Mouse (Mus musculus) heart, embryonic 12.5 days (tissue): ENCODE measurements around the gene Syt14. TPM values are rescaled to one million over a fixed set of nuclear protein-coding genes. Genes with fewer than 3 reads are reported as not detected.

ENCODE experiments used
- ATAC-seq: fragments of 200-750 bp; cut with Nextera tagmentation; 2 replicates; pipeline ENCODE4 v1.8.0; 2017; ENCODE audit warnings: moderate TSS enrichment, moderate library complexity; ENCODE audit not compliant: insufficient number of reproducible peaks, low FRiP score
- H3K27ac ChIP-seq: fragments of 300-500 bp; sonication (generic); 2 replicates; pipeline ENCODE4 v1.5.1; 2016; ENCODE audit warnings: mild to moderate bottlenecking, moderate library complexity; ENCODE audit not compliant: poor library complexity, severe bottlenecking
- H3K27me3 ChIP-seq: fragments of 300-500 bp; sonication (generic); replicated peaks from 2 replicates; pipeline ENCODE4 v1.6.1; 2016; ENCODE audit warnings: mild to moderate bottlenecking, moderate library complexity
- H3K36me3 ChIP-seq: fragments of 300-500 bp; sonication (generic); 2 replicates; pipeline ENCODE4 v1.6.1; 2016; ENCODE audit warnings: mild to moderate bottlenecking, moderate library complexity
- H3K4me1 ChIP-seq: fragments of 300-500 bp; sonication (generic); replicated peaks from 2 replicates; pipeline ENCODE4 v1.6.1; 2016; ENCODE audit warnings: mild to moderate bottlenecking
- H3K4me2 ChIP-seq: fragments of 300-500 bp; sonication (generic); 2 replicates; pipeline ENCODE4 v1.6.1; 2016; ENCODE audit warnings: mild to moderate bottlenecking, moderate library complexity
- H3K4me3 ChIP-seq: fragments of 300-500 bp; sonication (generic); 2 replicates; pipeline ENCODE4 v1.5.1; 2016; ENCODE audit warnings: mild to moderate bottlenecking
- H3K9ac ChIP-seq: fragments of 300-500 bp; sonication (generic); 2 replicates; pipeline ENCODE4 v1.6.1; 2016; ENCODE audit warnings: mild to moderate bottlenecking, moderate library complexity
- H3K9me3 ChIP-seq: fragments of 300-500 bp; sonication (generic); replicated peaks from 2 replicates; pipeline ENCODE4 v1.6.1; 2016; ENCODE audit warnings: mild to moderate bottlenecking, moderate library complexity
- WGBS: fragments of 180-500 bp; shearing (Covaris S2); methylation state at CpG from one replicate; pipeline ENCODE4 v1.1.7; 2016; 5-methylcytosine and 5-hydroxymethylcytosine counted together
- polyA plus RNA-seq: library from polyadenylated mRNA; unstranded; fragments of >200 nt; fragmentation: Nextera tagmentation; extraction: Ambion mirVana; gene quantifications from 2 replicates; pipeline ENCODE4 v1.2.1, GENCODE M21; 2016

Syt14 gene
- polyA plus RNA-seq, 1 experiment from 2014 or later: 1.4 TPM

DNA sequence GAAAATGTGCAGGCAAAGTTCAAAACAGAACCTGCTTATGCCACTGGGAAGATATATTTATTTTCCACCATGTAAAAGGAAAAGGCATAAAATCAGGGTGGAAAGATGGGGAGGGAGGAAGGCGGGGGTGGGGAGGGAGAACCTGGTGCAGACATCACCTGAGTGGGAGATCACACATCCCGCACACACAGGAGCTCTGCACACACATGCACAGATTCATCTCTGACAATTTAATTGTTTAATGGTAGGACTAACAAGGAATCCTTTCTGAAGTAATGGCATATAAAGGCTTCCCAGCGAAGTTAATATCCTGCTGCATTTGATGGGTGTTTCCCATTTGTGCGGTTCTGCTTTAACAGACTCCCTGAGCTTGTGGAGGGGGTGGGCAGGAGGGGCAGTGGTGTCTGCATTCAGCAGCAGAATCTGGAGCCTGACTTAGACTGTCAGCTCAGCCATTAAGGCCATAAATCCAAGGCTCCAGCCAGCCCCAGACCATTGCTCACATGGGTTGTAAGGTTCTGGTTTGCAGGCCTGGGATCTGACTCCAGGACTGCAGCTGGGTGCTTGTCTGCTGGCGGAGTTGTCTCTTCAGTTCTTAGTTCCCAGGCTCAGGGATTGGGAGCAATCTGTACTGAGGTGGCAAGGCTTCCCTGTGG lies 174.1 kb downstream of the Syt14 start:
- H3K36me3 ChIP-seq: no peaks in the 10 kb centered on the region
- H3K4me3 ChIP-seq: no peak overlapping the region
- WGBS: 71% methylated on average over 5 of the region's 5 CpGs
- no peak overlapping the region for H3K27ac ChIP-seq
- no peaks in the 10 kb centered on the region for H3K9me3 ChIP-seq
- H3K4me1 ChIP-seq: peaks cover 5% of the 10 kb centered on the region
- no peak for ATAC-seq
- no peak overlapping the region for H3K4me2 ChIP-seq
- peaks cover 14% of the 10 kb centered on the region for H3K27me3 ChIP-seq
- no peak overlapping the region for H3K9ac ChIP-seq

DNA sequence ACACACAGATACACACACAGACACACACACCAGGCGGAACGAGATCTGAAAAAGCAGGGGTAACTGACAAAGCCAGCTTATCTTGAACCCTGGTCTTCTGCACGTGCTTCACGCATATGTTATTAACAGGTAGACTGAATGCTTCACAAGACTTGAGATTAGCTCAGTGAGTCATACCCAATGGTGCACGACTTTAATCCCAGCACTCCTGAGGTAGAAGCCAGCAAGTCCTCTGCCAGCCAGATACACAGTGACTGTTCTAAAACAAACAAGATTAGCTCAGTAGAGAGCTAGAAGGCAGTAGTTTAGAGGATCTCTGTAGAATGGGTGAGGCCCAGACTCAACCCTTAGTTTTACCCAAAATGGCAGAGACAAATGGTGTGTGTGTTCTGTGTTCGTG lies 175.3 kb downstream of the Syt14 start:
- Histone ChIP-seq H3K4me1 (peaks cover 9% of the 10 kb centered on the region), H3K4me3 (no peak overlapping the region), H3K4me2 (no peak overlapping the region), H3K27me3 (peaks cover 14% of the 10 kb centered on the region), H3K9ac (no peak overlapping the region), H3K36me3 (no peaks in the 10 kb centered on the region), H3K9me3 (no peaks in the 10 kb centered on the region), H3K27ac (no peak overlapping the region)
- 54% methylated on average over 6 of the region's 6 CpGs for WGBS
- no peak for ATAC-seq

DNA sequence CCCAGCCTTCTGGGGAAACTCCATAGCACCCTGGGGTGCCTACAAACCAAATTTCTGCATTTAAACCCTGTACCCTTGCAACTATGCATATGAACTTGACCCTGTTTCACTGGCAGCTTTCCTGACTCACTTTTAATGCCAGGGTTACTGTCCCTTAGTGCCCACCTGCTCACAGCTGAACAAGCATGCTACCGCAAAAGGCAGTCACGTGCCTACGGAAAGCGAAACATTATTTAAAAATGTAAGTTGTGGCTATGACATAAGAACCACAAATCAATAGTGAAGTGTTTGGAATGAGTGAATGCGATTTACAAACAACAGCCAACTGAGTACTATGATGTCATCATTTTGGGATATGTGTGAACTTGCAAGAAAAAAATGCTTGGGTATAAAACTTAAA lies 178.0 kb downstream of the Syt14 start:
- no peak overlapping the region for H3K4me3 ChIP-seq
- no peak overlapping the region for H3K27ac ChIP-seq
- no peaks in the 10 kb centered on the region for H3K9me3 ChIP-seq
- ATAC-seq: no peak
- H3K27me3 ChIP-seq: peaks cover 28% of the 10 kb centered on the region
- 89% methylated on average over 5 of the region's 5 CpGs for WGBS
- peaks cover 26% of the 10 kb centered on the region for H3K4me1 ChIP-seq
- H3K9ac ChIP-seq: no peak overlapping the region
- H3K36me3 ChIP-seq: no peaks in the 10 kb centered on the region
- H3K4me2 ChIP-seq: no peak overlapping the region

DNA sequence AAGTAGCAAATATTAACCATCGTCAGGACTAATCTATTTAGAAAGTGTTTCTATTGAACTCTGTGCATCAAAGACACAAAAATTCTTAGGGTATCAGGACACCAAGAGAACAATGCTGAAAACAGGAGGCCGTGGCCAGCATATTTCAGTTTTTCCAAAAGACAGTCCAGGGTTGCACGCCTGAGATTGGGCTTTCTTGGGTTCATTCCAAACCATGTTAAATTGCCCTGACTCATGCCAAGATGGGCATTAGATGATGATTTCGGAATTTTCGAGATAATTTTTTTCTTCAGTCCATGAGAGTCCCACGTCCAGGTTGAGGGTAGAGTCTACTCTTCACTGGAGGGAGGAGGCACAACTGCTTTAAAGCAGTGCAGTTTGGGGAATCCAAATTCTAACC lies 178.6 kb downstream of the Syt14 start:
- Histone ChIP-seq H3K9me3 (no peaks in the 10 kb centered on the region), H3K4me1 (peaks cover 30% of the 10 kb centered on the region), H3K9ac (no peak overlapping the region), H3K27ac (no peak overlapping the region), H3K27me3 (peaks cover 31% of the 10 kb centered on the region), H3K4me2 (no peak overlapping the region), H3K36me3 (no peaks in the 10 kb centered on the region), H3K4me3 (no peak overlapping the region)
- ATAC-seq: no peak
- WGBS: 66% methylated on average over 6 of the region's 6 CpGs

DNA sequence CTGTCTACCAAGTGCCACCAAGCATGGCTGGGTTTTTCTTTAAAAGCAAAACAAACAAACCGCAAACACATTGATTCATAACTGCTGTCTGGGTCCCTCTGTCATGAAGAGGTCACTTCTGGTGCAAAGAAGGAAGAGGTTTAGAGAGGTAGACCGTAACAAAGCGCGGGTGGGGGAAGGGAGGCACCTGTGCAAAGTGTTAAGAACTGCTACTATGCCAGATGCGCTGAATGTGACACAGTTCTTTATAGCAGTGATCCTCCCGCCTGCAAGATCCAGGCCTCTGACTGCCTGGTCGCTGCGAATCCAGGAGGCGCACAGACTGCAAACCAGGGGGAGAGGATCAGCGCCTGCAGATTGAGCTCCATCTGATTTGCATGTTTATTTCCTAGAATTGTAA lies 179.2 kb downstream of the Syt14 start:
- no peaks in the 10 kb centered on the region for H3K9me3 ChIP-seq
- H3K27ac ChIP-seq: no peak overlapping the region
- H3K4me3 ChIP-seq: no peak overlapping the region
- WGBS: 27% methylated on average over 10 of the region's 10 CpGs
- peaks cover 34% of the 10 kb centered on the region for H3K4me1 ChIP-seq
- ATAC-seq: no peak
- peaks cover 31% of the 10 kb centered on the region for H3K27me3 ChIP-seq
- no peaks in the 10 kb centered on the region for H3K36me3 ChIP-seq
- H3K9ac ChIP-seq: no peak overlapping the region
- peak overlapping the region; percentile 95 for H3K4me2 ChIP-seq

DNA sequence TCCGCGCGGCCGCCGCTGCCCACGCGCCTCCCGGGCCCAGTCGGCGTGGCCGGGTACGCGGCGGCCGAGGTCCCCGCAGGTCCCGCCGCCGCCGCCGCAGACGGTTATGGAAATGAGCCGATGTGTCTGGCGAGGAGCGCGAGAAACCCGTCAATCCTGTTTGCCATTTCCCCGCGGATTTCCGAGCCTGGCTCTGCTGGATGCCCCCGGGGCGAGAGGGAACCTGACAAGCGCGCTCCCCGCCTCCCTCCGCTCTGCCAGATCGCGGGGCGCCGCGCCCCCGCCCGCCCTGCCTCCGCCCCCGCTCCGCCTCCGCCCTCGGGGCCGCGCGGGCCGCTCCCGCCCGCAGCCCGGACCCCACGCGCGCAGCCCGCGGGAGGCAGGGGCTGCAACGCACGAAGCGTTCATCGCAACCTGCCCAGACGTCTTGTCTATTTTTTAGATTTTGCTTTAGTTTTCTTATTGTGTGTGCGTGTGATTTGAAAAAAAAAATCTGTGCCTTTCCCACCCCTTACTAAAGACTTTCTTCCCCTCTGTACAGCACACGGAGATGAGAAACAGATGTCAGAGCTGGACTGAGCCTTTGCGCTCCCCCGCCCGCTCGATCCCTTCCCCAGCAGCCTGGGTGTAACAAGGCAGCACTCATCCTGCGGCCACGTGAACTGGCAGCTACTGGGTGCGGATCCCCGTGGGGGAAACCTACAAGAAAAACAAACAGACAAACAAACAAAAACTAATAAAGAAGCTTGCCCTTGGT lies 179.9 kb downstream of the Syt14 start, which contains the start of gene Sertad4:
TSS of gene Sertad4 (minus strand) at position 283 of the 757 bp plus-strand sequence.
- Histone ChIP-seq H3K4me2 (peak within 1 kb of the TSS; percentile 95), H3K9ac (peak within 1 kb of the TSS; percentile 94), H3K4me1 (peaks cover 42% of the 10 kb centered on the region), H3K4me3 (peak within 1 kb of the TSS; percentile 75), H3K36me3 (no peaks in the 10 kb centered on the region), H3K27ac (peak within 1 kb of the TSS; percentile 91), H3K9me3 (no peaks in the 10 kb centered on the region), H3K27me3 (peaks cover 31% of the 10 kb centered on the region)
- ATAC-seq: peak; percentile 58
- WGBS: under 1% methylated on average over 59 of the region's 75 CpGs

DNA sequence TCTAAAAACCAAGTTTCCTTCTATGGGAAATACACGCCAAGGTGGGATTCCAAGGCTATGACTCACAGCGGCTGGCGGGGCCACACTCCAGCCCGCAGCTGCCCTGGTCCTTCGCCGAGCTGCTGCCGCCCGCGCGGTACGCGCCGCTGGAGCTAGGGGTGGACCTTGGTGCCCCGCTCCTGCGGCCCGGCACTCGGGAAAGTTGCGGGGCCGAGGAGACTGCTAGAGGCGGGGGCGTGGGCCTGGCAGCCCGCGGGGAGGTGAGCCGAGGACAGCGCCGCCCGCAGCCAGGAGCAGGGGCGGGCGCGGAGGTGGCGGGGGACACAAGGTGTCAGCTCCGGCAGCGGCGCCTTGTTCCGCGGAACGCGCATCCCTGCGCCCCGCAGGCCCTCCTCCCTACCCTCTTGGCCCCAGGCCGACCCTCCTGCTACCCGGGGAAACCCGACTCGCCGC lies 180.7 kb downstream of the Syt14 start:
- 0 out of 2 replicates have a peak, but pooled peaks have one; percentile 37 for ATAC-seq
- H3K27me3 ChIP-seq: peaks cover 31% of the 10 kb centered on the region
- under 1% methylated on average over 36 of the region's 45 CpGs for WGBS
- peak overlapping the region; percentile 95 for H3K4me2 ChIP-seq
- peak overlapping the region; percentile 94 for H3K9ac ChIP-seq
- H3K27ac ChIP-seq: peak overlapping the region; percentile 91
- peaks cover 43% of the 10 kb centered on the region for H3K4me1 ChIP-seq
- peak overlapping the region; percentile 75 for H3K4me3 ChIP-seq
- no peaks in the 10 kb centered on the region for H3K9me3 ChIP-seq
- H3K36me3 ChIP-seq: peaks cover under 1% of the 10 kb centered on the region; the same call in 1 of the 2 replicates

DNA sequence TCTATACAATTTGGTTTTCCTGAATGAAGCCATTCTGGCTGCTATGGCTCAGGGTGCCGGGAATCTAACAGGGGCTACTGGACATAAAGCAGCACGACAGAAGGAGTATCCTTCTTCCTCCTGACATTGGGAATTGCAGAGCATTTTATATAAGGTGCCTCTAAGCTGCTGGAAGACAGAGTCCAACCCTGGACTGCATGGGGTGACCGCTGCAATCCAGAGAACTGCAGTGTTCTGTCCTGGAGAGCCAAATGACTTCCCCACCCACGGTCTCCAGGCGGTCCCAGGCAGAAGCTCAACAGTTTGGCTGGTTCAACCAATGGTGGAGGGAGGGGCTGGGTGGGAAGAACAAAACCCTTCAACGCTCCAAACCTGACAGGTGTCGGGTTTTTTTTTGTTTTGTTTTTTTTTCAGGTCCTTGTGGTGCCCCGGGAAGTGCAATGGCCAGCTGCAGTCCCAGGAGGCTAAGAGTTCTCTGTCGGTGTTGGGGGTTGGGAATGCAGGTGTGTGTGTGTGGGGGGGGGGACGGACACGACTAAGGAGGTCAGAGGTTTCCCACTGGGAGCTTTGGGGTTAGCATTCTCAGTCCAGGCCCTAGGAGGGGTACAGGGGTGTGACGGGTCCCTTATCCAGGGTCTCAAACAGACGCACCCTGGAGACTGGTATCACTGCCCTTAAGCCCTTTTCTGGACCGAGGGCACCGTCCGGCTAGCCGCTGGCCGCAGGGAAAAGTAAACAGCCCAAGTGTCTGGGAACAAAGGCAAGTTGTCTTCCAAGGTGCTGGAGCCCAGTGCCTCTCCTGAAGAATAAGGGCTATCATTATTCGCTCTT lies 181.4 kb downstream of the Syt14 start:
- Histone ChIP-seq H3K9ac (peak overlapping the region; percentile 94), H3K4me3 (peak overlapping the region; percentile 75), H3K27me3 (peaks cover 31% of the 10 kb centered on the region), H3K27ac (peak overlapping the region; percentile 91), H3K9me3 (no peaks in the 10 kb centered on the region), H3K4me1 (peaks cover 43% of the 10 kb centered on the region), H3K36me3 (peaks cover 7% of the 10 kb centered on the region), H3K4me2 (peak overlapping the region; percentile 95)
- no peak for ATAC-seq
- WGBS: 9% methylated on average over 19 of the region's 19 CpGs

DNA sequence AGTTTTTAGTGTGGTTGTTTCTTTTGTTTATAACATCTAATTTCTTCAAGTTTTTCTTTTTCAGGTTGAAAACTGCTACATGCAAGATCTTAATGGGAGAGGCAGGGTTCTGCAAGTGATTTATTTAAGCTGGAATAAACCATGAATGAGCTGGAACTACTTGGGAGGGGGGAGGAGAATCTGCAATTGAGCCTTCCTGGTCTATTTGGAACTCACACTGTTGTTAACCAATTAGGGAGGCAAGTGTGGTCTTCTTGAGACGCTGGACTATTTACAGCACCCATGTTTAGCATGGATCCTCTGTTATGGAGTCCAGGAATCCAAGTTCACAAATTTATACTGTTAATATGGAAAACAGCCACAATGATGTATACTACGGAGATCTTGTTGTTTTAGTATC lies 182.1 kb downstream of the Syt14 start:
- Histone ChIP-seq H3K9ac (no peak overlapping the region), H3K4me2 (peak overlapping the region; percentile 95), H3K4me3 (peak overlapping the region; percentile 75), H3K4me1 (peaks cover 43% of the 10 kb centered on the region), H3K27me3 (peaks cover 30% of the 10 kb centered on the region), H3K36me3 (peaks cover 15% of the 10 kb centered on the region), H3K27ac (no peak overlapping the region), H3K9me3 (no peaks in the 10 kb centered on the region)
- WGBS: 55% methylated on average over 2 of the region's 2 CpGs
- ATAC-seq: no peak

DNA sequence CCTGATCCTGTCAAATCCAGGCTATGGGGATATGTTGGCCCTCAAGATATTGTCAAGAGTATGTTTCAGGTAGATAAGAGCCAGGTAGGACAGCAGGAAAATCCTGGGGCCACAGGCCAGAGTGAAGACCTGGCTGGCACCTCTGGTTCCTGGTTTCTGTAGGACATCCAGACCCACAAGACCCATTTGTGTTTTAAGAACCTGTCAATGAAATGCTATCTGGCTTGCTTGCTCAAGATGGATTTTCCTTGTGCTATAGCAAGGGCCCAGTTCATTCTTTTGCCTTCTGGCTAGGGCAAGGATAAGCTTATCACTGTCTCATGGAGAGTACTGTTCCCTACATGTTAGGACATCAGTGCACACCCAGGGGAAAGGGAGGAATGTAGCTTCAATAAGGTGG lies 183.5 kb downstream of the Syt14 start:
- peak overlapping the region; percentile 47 for H3K4me2 ChIP-seq
- no peak overlapping the region for H3K4me3 ChIP-seq
- peaks cover 43% of the 10 kb centered on the region for H3K4me1 ChIP-seq
- ATAC-seq: no peak
- no peaks in the 10 kb centered on the region for H3K9me3 ChIP-seq
- peak overlapping the region; percentile 83 for H3K27ac ChIP-seq
- peaks cover 28% of the 10 kb centered on the region for H3K36me3 ChIP-seq
- H3K27me3 ChIP-seq: peaks cover 20% of the 10 kb centered on the region
- no peak overlapping the region; the same call in 1 of the 2 replicates for H3K9ac ChIP-seq

DNA sequence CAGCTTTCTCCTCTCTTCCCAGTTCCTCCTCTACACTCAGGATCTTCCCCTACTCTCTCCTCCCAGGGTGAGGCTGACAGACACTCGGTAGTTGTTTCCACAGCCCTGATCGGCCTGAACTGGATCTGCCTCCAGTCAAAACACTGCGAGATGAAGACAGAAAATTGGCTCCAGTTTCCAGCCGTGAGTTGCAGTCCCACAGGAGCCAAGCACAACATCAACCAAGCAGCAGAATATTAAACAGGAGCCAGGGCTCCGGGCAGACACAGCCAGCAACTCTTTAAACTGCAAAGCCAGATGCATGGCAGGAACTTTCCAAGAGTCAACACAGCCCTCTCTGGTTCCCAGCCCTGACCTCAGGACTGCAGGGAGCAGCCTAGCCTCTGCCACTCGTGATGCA lies 183.9 kb downstream of the Syt14 start:
- Histone ChIP-seq H3K4me1 (peaks cover 43% of the 10 kb centered on the region), H3K4me2 (peak overlapping the region; percentile 49), H3K27me3 (peaks cover 20% of the 10 kb centered on the region), H3K9ac (0 out of 2 replicates have a peak overlapping the region, but pooled peaks have one; percentile 38), H3K27ac (peak overlapping the region; percentile 83), H3K4me3 (no peak overlapping the region), H3K36me3 (peaks cover 32% of the 10 kb centered on the region), H3K9me3 (no peaks in the 10 kb centered on the region)
- peak; percentile 75 for ATAC-seq
- WGBS: 8% methylated on average over 6 of the region's 6 CpGs
